Mouse (Mus musculus): ENCODE data around the gene Rnf149.
A peak's percentile ranks its signal among the peaks of the same experiment; 100 is the strongest.

Rnf149 gene

GRCm38 (mm10) chr1:39526371-39527167 lies 50.6 kb downstream of the Rnf149 start:
- no peak for DNase-seq

- DNase-seq = no peak
Observed at GRCm38 (mm10) chr1:39525763-39526162, 51.4 kb downstream of the Rnf149 start.

- DNase-seq = no peak
Observed at GRCm38 (mm10) chr1:39522519-39522918, 54.7 kb downstream of the Rnf149 start.

DNA sequence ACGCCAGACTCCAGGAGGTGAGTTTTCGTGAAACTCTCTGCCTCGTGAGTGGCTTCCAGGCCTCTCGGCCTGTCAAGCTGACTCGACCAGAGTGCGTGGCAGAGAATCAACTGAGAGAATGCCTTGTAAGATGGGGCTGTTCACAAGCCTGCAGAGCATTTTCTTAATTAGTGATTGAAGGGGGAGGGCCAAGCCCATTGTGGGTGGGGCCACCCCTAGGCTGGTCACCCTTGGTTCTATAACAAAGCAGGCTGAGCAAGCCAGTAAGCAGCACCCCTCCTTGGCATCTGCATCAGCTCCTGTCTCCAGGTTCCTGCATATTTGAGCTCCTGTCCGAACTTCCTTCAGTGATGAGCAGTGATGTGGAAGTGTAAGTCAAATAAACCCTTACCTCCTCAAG lies 55.9 kb downstream of the Rnf149 start:
- DNase-seq = no peak

DNA sequence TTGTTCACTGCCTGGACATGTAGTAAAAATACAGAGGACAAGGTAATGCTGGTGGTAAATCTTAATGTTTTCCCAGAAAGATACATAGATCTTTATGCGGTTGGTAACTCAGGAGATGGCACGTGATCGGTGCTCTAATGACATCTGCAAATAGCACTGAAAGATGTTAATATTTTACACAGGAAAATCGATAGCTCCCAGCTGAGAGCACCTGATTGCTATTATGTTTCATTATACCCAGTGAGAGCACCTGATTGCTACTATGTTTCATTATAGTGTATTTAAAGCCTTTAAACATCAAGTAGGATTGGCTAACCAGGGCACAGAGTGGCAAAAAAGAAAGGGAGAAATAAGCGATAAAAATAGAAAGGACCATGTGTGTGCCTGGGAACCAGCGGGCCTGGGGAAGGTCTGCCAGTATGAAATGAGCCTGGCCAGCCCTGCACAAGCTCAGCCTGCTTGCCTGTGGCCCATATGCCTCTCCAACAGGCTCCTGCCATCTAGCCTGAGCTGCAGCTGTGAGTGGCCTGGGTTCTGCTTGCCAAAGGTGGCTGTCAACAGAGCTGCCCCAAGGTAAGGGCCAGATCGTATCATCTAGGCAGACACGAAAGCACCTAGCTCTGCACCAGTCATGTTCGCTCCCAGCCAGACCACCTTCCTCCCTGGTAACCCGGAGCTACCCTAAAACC lies 61.8 kb downstream of the Rnf149 start:
- DNase-seq = no peak

GRCm38 (mm10) chr1:39512183-39512582 lies 65.0 kb downstream of the Rnf149 start:
- no peak for DNase-seq

DNA sequence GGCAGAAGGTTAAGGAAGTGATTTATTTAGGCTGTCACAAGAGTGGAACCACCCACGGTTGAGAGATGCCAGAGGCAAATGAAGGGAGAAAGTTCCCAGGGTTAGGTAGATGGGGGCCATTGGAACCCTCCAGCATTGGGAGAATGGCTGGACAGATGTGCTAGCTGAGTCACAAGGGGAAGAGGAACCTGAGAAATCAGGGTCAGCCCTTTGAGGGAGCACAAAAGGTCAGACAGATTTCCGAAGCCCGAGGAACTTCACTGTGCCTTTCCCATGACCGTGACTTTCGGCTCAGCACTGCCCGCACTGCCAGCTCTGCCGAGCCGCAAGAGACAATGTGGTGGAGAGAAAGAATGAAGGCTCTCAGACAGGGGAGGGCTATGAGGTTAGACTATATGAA lies 65.4 kb downstream of the Rnf149 start:
- DNase-seq = no peak

DNA sequence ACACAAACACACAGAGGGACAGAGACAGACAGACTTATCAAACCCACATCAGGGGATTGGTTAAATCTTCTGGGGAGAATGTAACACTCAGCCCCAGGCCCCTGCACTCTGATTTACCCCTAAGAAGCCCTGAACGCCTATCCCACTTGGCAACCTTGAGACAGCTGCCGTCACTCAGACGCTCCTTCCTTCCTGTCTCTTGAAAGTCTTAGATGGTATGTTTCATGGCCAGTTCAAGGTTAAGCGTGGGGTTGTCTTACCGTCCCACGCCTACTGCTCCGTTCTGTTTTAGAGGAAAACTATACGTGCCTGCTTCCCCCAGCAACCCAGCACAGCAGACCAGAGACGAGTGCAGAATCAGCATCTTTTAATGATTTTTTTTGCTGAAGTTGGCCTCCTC lies 71.6 kb downstream of the Rnf149 start:
- no peak for DNase-seq

DNA sequence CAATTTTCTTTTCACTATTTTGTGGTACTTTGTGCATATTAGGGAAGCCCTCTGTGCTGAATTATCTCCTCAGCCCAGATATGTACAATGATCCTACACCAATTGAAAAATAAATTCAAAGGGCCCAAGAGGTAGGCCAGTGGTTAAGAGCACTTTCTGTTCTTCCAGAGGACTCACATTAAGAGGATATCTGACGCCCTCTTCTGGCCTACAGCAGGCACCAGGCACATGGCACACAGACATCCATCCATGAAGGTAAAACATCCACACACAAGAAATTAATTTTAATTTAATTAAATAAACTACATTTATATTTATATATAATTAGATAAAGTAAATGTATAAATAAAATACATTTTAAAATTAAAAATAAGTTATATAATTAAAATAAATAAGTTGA lies 72.9 kb downstream of the Rnf149 start:
- peak; percentile 17 for DNase-seq

DNA sequence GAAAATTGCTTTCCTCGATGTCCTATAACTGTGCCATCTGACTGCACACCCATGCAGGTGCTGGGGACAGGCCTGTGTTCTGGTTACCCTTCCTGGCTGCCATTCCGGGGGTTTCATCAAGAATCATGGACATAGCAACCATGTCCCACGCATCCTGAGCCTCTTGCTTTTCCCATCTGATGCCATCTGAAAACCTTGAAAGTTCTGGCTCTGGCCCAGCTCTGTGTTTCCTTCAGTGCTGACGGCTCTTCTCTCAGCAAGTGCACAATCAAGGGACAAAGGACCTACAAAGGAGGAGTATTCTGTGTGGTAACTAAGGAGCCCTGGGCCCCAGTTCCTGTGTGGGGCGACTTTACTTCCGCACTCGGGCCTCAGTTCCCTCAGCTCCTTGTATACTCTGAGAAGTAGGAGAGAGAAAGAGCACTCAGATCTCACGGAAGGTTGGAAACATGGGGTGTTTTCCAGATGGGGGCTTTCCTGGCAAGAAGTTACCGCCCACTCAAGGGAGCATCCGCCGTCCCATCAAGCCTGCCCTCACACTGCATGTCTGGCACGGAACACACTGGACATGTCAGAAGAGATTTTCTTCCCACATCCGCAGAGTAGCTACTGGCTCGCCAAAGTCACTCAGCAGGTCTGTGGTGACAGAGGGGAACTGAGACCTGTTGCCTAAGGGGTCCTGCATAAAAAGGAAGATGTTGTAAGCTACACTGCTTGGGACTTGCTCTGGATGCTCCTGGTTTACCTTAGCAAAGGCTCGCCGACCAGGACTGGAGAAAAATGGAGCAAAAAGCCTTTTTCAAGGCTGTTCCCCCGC lies 74.2 kb downstream of the Rnf149 start:
- DNase-seq = no peak

All from liver (tissue).